Mouse (Mus musculus) gastrocnemius, adult 18-20 months (tissue): Measurements from ENCODE around the gene Dnajc17. TPM values are rescaled to one million over a fixed set of nuclear protein-coding genes. Genes with fewer than 3 reads are reported as not detected.
A peak's percentile ranks its signal among the peaks of the same experiment; 100 is the strongest.

ENCODE experiments used
- DNase-seq: peaks from one replicate; pipeline ENCODE4 v3.0.0; 2021; ENCODE audit warnings: low spot score
- total RNA-seq, 2 experiments: library from RNA; stranded (reverse); gene quantifications; 2 replicates each; pipeline ENCODE4 v1.2.3; 2021

Gene Dnajc17
- total RNA-seq, 2 experiments from 2014 or later, result 7.9 to 9.1 TPM

DNA sequence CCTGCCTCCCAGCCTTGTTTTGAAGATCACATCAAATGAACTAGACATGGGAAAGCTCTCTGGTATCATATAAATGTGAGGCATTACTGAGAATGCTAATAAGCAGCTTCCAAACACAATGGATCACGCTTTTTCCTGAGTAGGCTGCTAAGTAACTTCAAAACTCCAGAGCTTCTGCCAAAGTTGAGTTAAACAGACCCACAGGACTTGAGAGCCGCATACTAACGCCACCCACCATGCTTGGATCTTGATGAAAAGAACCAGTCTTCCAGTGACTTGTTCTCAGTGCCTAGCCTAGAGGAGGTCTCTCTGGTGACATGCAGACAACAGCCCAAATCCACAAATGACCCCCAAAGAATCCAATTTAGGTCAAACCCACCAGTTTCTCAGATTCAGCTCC lies 9.7 kb downstream of the Dnajc17 start:
- DNase-seq, result no peak

DNA sequence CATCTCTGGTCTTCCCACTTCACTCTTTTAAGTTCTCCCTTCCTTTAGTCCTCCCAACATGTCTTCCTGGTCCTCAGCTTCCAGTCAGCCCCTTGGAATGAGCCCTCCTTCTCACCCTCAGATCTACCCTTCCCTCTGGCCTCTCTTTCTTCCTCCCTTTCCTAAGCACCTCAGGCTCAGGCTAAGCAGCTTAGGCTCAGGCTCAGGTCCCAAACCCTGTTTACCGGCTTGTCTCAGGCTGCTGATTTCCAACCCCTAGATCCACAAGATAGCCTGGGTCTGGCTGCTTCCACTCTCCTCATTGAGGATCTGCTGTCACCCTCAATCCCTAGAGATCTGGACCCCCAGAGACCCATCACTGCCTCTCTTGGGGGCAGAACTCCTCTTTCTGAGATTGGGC lies 10.5 kb downstream of the Dnajc17 start:
- no peak for DNase-seq

DNA sequence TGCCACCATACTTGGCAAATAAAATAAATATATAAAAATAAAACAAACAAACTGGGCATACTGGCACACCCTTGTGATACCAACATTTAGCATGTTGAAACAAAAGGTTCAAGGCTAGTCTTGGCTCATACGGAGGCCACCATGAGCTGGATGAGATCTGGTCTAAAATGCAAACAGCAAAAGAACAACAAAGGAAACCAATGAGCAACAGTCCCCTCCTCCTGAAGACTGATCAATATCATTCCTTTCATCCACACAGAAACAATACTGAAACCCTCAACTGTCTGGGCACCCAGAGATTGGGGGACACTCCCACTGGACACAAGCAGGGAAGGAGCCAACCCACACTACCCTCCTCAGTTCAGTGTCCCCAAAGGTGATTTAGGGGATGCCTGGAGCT lies 11.1 kb downstream of the Dnajc17 start:
- no peak for DNase-seq

DNA sequence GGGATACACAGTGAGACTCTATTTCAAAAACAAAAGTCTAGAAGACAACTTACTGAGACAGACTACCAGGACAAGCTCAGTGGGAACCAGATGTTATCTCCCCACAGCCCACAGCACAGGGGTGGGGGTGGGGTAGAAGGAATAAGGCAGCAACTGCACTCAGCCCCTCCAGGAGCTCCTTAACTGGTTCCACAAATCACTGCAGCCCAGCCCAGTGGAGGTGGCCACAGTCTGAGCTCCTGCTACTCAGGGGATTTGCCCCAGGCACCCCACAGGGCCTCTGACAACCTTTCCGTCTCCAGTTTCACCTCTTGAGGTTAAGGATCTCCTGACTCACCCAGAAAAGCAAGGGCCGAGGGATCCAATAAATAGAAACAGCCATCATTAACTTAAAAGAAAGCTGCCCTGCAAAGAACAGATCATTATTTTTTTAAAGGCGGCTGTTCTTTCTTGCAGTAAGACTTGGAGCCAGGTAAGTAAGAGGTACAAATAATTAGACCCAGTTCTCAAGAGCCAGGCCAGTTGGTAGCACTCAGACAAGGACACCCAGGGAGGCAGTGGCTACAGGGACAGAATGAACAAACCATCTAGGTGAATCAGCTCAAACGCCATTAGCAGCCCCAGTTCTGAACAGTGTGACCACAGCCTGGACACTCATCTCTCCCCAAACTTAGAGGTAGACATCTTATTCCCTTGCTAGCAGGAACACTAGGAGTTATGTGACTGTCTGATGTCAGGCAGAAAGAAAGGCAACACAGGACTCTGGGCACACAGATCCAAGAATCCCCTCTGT lies 12.1 kb downstream of the Dnajc17 start:
- DNase-seq, result no peak

DNA sequence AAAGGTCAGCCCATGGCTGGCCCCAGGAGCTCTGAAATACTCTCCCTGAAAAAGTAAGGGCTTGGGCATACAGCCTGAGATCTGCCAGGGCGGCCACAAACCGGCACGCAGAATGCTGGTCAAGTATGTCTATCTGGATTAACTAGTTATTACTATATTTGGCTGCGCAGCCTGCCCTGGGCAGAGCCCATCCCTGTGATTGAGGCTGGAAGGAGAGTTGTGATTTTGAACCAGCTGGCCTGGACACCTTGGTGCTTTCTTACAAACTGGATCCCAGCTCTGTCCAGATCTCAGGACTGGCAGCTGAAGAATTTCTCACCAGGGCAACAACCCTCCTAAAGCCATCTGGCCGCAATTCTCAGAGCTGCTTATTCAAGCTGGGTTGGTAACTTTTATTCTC lies 14.5 kb downstream of the Dnajc17 start:
- DNase-seq, result peak; percentile 68

DNA sequence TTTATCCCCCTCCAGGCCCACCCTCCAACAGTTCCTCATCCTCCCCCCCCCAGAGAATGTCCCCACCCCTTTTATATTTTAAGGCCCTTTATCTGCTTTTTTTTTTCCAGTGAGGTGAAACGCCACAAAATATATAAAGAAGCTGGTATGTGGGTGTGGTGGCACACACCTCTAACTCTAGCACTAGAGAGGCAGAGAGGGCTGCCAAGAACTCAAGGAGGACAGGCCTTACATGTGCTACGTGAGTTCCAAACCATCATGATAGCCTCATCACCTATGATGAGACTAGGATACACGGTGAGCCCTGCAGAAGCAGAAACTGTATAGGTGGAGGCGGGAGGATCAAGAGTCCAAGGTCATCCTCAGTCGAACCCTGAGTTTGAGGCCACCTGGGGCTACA lies 17.6 kb downstream of the Dnajc17 start:
- no peak for DNase-seq

DNA sequence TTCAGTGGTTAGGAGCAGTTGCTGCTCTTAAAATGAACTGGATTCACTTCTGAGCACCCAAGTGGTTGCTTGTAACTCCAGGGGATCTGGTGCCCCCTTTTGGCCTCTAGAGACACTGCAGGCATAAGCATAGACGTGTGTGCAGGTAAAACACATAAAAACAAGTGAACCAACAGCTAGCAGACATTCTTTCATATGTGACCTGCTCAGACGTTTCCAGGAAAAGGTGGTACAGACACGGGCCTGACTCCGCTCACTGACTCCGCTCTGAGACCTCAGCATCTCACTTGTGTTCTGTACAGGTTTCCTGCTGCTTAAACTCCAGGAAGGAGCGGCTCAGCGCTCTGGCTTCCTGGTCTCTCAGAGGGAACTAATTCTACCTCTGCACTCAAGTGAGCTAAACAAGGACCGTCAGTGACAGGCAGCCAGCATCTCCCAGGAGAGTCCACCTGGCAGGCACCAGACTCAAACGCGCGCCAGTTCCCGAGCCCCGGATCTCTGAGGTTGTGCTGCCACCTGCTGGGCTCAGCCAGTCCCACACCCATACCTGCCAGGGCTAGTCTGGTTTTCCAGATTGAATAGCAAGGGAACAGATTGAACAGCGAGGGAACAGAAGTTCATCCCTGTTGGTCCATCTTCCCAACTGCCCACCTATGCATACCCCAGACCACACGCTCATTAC lies 19.4 kb downstream of the Dnajc17 start:
- DNase-seq, result peak; percentile 89

DNA sequence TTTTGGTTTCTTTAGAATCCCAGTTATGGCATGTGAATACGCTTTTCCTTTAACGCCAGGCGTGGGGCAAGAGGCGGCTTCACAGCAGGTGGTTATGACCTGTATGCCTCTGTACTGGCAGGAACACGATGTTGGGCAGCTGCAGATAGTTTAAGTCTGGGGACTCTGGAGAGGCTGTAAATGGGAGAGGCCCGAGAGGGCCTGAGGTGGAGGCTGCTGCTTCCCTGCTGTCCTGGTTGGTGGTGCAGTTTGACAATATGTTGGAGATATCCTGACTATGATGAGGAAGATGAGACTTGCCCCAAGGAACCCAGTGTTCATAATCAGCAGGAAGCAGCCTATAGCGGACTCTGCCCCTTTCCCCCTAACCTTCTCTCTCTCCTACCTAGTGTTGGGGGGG lies 25.7 kb downstream of the Dnajc17 start:
- no peak for DNase-seq

DNA sequence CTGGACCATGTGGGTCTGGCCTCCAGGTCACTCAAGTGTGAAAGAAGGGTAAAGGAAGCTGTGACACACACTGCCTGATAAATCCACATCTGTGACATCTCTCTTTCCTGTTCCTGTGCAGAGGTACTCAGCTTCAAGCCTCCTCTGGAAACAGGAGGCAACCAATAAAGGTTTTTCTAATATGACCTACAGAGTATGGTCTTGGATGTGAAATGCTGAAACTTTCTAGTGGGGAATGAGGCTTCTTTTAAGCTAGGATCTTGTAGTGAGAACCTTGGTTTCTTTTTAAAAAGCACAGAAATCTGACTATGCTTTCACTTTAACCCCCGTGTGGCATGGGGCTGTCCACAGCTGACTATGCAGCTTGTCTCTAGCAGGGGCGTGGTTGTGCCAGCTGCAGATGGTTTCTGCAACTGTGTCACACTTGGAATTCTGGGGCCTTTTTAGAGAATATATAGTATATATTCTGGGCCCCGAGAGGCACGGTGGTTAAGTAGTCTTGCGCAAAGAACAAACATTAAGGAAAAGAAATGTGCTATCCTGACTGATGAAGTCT lies 31.1 kb downstream of the Dnajc17 start:
- no peak for DNase-seq

DNA sequence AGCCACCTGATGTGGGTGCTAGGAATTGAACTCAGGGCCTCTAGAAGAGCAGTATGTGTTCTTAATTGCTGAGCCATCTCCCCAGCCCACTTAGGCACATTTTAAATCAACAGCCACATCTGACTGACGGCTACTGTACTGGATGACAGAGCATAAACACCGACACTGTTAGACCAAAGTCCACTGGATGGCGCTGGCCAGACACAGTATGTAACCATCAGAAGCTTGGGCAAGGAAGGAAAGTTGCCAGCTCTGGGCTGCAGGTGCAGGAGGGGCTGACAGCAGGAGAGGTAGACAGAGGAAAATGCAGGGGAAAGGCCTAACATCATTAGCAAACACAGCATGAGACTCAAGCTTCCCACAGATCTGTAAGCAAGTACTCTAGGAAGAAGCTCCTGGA lies 31.8 kb downstream of the Dnajc17 start:
- DNase-seq, result no peak

DNA sequence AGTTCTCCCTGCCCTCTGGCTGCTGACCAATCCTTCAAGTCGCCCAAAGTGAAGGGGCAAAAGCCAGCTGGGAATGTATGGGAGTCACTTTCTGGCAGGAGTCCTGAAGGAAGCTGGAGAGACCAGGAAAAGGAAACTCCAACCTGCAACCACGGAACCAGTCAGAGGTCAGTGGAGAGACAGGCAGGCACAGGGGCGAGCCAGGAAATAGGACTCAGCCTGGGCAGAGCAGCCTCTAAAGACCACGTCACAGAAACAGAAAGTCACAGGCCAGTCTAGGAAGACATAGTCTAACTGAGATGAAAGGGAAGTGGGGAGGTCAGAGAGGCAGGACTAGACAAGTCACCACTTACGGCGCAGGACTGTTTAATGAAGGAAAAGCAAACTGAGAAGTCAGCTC lies 33.0 kb downstream of the Dnajc17 start:
- no peak for DNase-seq

DNA sequence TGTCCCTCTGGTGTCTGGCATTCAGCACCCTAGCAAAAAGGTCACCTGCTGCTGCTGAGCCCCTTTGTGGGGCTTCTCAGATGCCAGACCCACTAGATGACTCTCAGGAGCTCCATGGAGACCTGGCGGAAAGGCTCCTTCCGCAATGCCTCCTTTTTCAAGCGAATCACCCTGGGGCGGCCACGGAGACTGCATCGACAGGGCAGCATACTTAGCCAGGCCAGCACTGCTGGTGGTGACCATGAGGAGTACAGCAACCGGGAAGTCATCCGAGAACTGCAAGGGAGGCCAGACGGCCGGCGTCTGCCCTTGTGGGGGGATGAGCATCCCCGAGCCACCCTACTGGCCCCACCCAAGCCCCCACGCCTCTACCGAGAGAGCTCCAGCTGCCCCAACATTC lies 33.7 kb downstream of the Dnajc17 start:
- no peak for DNase-seq

DNA sequence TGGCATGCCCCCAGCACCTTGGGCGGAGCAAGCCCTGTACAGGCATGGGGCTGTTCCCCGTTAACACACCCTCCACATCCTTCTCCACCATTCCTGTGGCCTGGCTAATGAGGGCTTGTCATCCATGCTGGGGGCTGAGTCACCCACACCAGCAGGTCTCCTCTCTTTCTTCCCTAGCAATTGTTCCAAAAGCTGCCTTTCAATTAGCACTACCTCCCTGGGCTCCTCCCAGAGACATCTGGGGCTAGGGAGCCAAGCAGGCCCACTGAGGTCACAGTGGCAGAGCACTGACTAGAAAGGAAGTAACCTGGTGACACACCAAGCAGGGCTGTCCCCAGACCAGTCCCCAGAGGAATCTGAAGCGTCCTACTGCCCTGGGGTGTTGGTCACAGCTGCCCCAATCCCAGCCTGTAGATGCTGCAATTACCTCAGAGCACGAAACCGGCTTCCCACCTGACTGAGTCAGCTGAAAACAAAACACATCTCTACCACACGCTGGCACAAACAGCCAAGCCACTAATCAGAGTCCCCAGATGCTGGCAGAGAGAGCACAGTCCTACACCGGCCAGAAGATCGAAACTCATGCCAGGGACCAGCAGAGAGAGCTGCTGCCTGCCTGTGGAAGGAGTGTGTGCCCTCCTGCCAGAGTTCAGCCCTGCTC lies 34.5 kb downstream of the Dnajc17 start, which contains the start of gene Gm14137:
Gm14137 (plus strand) TSS at position 519 of the 661 bp plus-strand sequence.
- DNase-seq, result no peak

DNA sequence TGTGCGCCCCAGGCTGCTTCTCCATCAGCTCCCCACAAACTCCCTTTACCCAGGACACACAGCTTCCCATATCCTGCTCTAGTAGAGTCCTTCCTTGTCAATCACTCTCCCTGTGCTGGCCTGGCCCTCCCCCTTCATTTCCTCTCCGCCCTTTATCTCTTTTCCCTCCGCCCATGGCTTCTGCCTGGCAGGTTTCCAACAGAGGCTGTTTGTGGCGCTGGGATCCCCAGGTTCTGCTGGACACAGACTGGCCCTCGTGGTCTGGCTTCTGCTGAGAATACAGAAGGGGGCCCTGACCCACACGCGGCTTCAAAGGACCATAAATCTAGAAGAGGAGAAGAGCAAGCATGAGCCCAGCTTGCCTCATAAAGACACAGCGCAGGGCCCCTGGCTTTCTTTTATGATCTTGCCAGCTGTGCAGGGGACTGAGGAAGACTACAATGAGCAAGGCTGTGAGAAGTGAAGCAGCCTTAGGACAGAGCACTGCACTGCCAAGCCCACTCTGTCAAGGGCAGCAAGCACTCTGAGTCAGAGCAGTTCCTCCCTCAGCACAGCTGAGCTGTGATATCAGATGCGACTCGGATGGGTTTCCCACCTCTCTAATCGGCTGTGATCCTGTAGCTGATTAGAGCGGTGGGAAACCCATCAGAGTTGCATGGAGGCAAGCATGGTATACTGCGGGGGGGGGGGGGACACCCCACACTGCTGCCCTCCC lies 35.6 kb downstream of the Dnajc17 start:
- DNase-seq, result no peak

DNA sequence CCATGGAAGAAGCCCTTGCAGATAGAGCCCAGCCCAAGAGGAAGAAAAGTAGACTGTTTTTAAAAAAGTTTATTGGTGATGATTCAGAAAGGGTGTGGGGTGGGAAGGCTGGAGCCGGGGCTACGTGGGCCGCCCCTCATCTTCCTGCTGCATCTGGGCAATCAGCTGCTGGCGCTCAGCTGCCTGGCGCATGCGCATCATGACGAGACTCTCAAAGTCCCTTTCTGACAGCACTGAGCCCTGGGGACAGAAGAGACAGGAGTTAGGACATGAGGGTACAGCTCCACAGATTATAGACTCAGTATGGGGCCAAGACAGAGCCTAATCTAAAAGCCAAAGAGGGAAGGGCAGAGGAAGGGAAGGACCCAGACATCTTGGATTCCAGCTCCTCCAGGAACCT lies 36.1 kb downstream of the Dnajc17 start:
- no peak for DNase-seq

DNA sequence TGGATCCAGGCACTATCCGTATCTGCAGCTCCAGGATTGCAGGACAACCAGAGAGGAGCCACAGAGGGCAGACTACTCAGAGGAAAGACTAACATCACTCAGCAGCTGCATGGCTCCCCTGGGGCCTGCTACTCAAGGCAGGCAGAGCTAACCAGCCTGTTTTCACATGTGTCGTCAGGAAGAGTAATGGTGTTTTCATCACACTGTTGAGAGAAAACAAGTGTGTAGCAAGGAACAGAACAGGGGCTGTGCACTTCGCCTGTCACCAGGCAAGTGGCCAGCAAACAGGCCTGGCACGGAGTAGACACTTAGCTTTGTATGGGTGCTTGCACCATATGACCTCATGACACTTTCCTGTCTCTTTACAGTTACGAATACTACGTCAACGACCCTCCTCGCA lies 37.0 kb downstream of the Dnajc17 start:
- DNase-seq, result no peak

DNA sequence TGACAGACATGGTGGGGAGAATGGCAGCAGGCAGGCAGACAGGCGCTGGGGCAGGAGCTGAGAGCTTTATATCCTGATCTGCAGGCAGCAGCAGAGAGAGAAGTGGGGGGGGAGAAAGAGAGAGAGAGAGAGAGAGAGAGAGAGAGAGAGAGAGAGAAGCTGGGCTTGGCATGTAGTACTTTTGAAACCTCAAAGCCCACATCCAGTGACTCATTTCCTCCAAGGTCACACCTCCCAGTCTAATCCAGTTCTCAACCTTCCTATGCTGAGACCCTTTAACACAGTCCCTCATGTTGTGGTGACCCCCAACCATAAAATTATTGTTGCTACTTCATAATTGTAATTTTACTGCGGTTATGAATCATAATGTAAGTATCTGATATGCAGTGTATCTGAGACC lies 38.3 kb downstream of the Dnajc17 start:
- no peak for DNase-seq

DNA sequence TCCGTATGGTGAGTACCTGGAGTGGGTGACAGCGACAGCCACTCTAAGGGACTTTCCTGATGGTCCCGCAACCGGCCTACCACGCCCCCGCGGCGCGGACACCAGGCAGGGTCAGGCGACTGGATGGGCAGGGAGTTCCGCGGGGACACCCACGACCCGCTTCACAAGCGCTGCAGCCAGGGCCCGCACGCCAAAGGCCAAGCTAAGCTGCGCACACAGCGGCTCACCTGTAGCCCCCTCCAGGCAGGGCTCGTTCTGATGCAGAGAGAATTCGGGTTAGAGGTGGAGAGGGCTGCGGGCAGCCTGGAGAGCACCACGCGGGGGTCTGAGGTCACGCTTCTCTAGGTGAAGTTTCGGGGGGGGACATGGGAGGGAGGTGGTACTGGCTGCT lies 40.7 kb downstream of the Dnajc17 start:
- DNase-seq, result no peak

DNA sequence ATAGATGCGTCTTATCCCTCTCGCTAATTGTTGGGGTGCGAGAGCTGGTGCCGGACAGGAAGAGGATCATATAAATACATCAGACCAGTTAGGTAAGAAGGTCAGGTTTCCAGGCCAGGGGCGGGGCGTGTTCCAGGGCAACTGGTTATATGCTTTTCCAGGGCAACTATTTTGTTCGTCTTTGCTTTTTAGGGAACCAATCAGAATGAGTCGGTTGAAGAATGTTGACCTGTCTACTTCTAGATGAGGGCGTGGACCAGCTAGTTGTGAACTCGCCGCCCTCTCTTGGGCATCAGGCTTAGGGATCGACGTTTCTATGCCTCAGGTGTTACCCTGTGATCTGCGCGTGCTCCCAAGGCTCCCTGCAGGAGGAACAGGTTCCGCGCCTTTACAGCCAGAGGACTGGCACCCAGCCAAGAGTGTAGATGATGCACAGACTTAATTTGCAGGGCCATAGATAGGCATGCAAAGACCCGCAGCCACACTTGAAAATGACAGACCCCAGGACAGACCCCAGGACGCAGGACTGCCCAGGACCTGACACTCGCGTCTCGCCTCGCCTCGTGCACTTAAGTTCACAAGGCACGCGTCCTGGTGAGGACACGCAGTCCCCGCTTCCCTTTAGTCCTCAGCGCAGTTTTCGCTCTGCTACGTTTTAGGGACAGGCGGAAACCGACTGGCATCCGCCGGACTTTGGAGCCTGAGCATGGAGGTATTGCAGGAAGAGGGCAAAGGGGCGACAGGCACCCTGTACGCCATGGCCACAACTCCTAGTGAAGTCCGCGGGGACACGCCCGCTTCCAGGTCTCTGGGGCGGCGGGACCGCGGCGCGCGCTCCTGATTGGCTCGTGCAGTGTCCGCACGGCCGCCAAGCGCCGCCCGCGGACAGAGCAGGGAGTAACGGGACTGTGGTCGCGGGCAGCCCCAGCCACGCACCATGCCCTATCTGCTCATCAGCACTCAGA lies 41.4 kb downstream of the Dnajc17 start, which contains the start of gene Gchfr:
Gchfr (plus strand) TSS at position 873 of the 965 bp plus-strand sequence.
- DNase-seq, result peak; percentile 36

DNA sequence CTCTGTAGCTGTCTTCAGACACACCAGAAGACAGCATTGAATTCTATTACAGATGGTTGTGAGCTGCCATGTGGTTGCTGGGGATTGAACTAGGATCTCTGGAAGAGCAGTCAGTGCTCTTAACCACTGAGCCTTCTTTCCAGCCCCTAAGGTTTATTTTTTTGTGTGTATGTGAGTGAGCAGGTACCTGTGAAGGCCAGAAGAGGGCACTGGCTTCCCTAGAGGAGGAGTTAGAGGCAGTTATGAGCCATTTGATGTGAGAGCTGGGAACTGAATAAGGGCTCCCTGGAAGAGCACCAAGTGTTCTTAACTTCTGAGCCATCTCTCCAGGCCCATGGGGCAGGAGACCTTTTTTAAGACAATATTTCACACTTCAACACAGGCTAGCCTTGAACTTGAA lies 43.2 kb downstream of the Dnajc17 start:
- DNase-seq, result no peak
